Comparison of ENCODE assay signal across 9 mouse cellular contexts in genomic region chr1:21014463-21014862, GRCm38 (mm10).
DNase-seq lines count a peak whose midpoint lies in the region; ATAC-seq and TF ChIP-seq lines count a peak whose summit lies in the region.
"Had no signal": no experiment of that assay in that cellular context is flagged by ENCODE, and none has a peak within 500 bp of the region (broad histone marks: within the 10 kb centered on the region; RNA-seq: fewer than 3 reads in every experiment).

No protein-coding gene starts in this region.

- peak; percentile 62 for DNase-seq in CH12.LX (ENCODE audit: extremely low read depth)
- DNase-seq in adrenal gland, adult (ENCODE audit: inconsistent age in 2 of 2, low spot score in 1 of 2) = peak; percentile 92 to 95
- peak; percentile 79 to 90 for DNase-seq in heart, adult 18-20 months
- DNase-seq in kidney, postnatal 10 days = peak; percentile 55
- no peak for DNase-seq in layer of hippocampus, adult 11-12 months (ENCODE audit: low spot score)
- no peak for DNase-seq in spleen, postnatal 14 days (ENCODE audit: low spot score in 2 of 2)

- TF ChIP-seq EP300 in CH12.LX (IDR thresholded peaks at IDR 0.05; ENCODE audit: low read length) = no peak; the same call in 1 of the 2 replicates

- 0 out of 2 replicates have a peak overlapping the region, but pooled peaks have one; percentile 31 for H3K27ac ChIP-seq in CH12.LX (ENCODE audit: insufficient read depth, low read depth)
- H3K27ac ChIP-seq: liver, embryonic 15.5 days had no signal

- TF ChIP-seq POLR2A in CH12.LX (IDR thresholded peaks at IDR 0.05; ENCODE audit: low read depth, low read length) = no peak

- H3K9ac ChIP-seq in CH12.LX (ENCODE audit: insufficient read depth, low read depth) = no peak overlapping the region
- H3K9ac ChIP-seq: liver, embryonic 15.5 days had no signal

- no peaks in the 10 kb centered on the region for H3K27me3 ChIP-seq in CH12.LX (replicated peaks)
- H3K27me3 ChIP-seq: liver, embryonic 15.5 days had no signal

- no peak for TF ChIP-seq RAD21 in CH12.LX (IDR thresholded peaks at IDR 0.05; ENCODE audit: low read depth, low read length)

- in situ Hi-C loops in CH12.LX (cut with MboI; ENCODE audit: low pct_ligation_motif_present, low pct_unique_long_range_greater_than_20kb, low sequenced_read_pairs) = no loop called here

- dilution Hi-C loops in CH12.LX (cut with MboI; ENCODE audit: extremely low pct_ligation_motif_present, extremely low pct_unique_long_range_greater_than_20kb, low sequenced_read_pairs) = no loop called here

- H3K79me2 ChIP-seq in CH12.LX (replicated peaks; ENCODE audit: control insufficient read depth, extremely low read depth, insufficient read depth, poor library complexity, severe bottlenecking) = no peaks in the 10 kb centered on the region

- TF ChIP-seq CTCF in CH12.LX (conservative IDR thresholded peaks at IDR 0.05 in 1 of 2, IDR thresholded peaks at IDR 0.05 in 1 of 2; ENCODE audit: low read depth in 2 of 2, low read length in 2 of 2) = no peak

- H3K4me3 ChIP-seq in CH12.LX (replicated peaks in 1 of 3; ENCODE audit: low read depth in 2 of 3, low read length in 2 of 3, poor library complexity in 1 of 3) = no peak overlapping the region
- H3K4me3 ChIP-seq: liver, embryonic 15.5 days had no signal

- H3K4me1 ChIP-seq in CH12.LX (ENCODE audit: control insufficient read depth in 1 of 2, insufficient read depth in 2 of 2) = peaks cover 13 to 34% of the 10 kb centered on the region in 2 experiments
- H3K4me1 ChIP-seq: liver, embryonic 15.5 days had no signal

- no peak overlapping the region for H3K4me2 ChIP-seq in CH12.LX (ENCODE audit: insufficient read depth, low read depth, poor library complexity, severe bottlenecking)
- H3K4me2 ChIP-seq: liver, embryonic 15.5 days had no signal

- ATAC-seq in neutrophil, adult 5-6 weeks (ENCODE audit: extremely low read depth, insufficient number of reproducible peaks, low FRiP score, poor library complexity, severe bottlenecking) = peak; percentile 36; the same call in 1 of the 2 replicates
- ATAC-seq in activated CD4-positive, CD25-positive, alpha-beta regulatory T cell, adult 4 months = no peak

- no peaks in the 10 kb centered on the region for H3K9me3 ChIP-seq in CH12.LX (replicated peaks; ENCODE audit: low read length)
- H3K9me3 ChIP-seq: liver, embryonic 15.5 days had no signal

- H3K36me3 ChIP-seq in CH12.LX (replicated peaks in 1 of 2; ENCODE audit: control insufficient read depth in 1 of 2, insufficient read depth in 1 of 2, low read length in 1 of 2) = peaks cover 14 to 40% of the 10 kb centered on the region in 2 experiments

TF ChIP-seq in CH12.LX, 34 proteins besides CTCF, POLR2A, EP300 and RAD21:
- no peak for TF ChIP-seq ZC3H11A (IDR thresholded peaks at IDR 0.05; ENCODE audit: low read depth, low read length)
- peak; percentile 46; the same call in 1 of the 2 replicates for TF ChIP-seq MXI1 (IDR thresholded peaks at IDR 0.05; ENCODE audit: low read depth, low read length)
- no peak for TF ChIP-seq MAFK (IDR thresholded peaks at IDR 0.05; ENCODE audit: insufficient replicate concordance, low read length)
- peak; percentile 93 for TF ChIP-seq ETS1 (conservative IDR thresholded peaks at IDR 0.05; ENCODE audit: low read depth, low read length)
- TF ChIP-seq SIN3A (IDR thresholded peaks at IDR 0.05; ENCODE audit: low read length) = no peak; the same call in 1 of the 2 replicates
- no peak for TF ChIP-seq GABPA (IDR thresholded peaks at IDR 0.05; ENCODE audit: insufficient replicate concordance, low read depth, low read length)
- TF ChIP-seq ZNF384 (IDR thresholded peaks at IDR 0.05; ENCODE audit: low read depth, low read length) = no peak
- no peak for TF ChIP-seq PAX5 (IDR thresholded peaks at IDR 0.05; ENCODE audit: low read length)
- TF ChIP-seq HCFC1 (IDR thresholded peaks at IDR 0.05; ENCODE audit: low read depth, low read length) = no peak
- TF ChIP-seq BHLHE40 (IDR thresholded peaks at IDR 0.05; ENCODE audit: low read depth, low read length) = peak; percentile 83
- peak; percentile 44 for TF ChIP-seq JUN (IDR thresholded peaks at IDR 0.05; ENCODE audit: insufficient read depth, low read depth, low read length)
- TF ChIP-seq JUND (conservative IDR thresholded peaks at IDR 0.05; ENCODE audit: low read depth, low read length) = no peak; the same call in 1 of the 2 replicates
- TF ChIP-seq TCF12 (IDR thresholded peaks at IDR 0.05; ENCODE audit: low read depth, low read length) = peak; percentile 52; the same call in 1 of the 2 replicates
- no peak for TF ChIP-seq USF1 (IDR thresholded peaks at IDR 0.05; ENCODE audit: low read depth, low read length)
- no peak for TF ChIP-seq MAZ (IDR thresholded peaks at IDR 0.05; ENCODE audit: low read depth, low read length)
- TF ChIP-seq MAX (IDR thresholded peaks at IDR 0.05; ENCODE audit: low read length) = no peak
- no peak for TF ChIP-seq SMC3 (IDR thresholded peaks at IDR 0.05; ENCODE audit: low read depth, low read length)
- TF ChIP-seq NELFE (IDR thresholded peaks at IDR 0.05; ENCODE audit: low read depth, low read length) = no peak
- TF ChIP-seq NRF1 (IDR thresholded peaks at IDR 0.05; ENCODE audit: low read depth, low read length) = no peak
- TF ChIP-seq USF2 (conservative IDR thresholded peaks at IDR 0.05; ENCODE audit: low read depth, low read length) = no peak
- 0 out of 2 replicates have a peak, but pooled peaks have one; percentile 20 for TF ChIP-seq MEF2A (IDR thresholded peaks at IDR 0.05; ENCODE audit: borderline replicate concordance, low read depth, low read length)
- no peak for TF ChIP-seq MYC (IDR thresholded peaks at IDR 0.05; ENCODE audit: low read depth, low read length)

Comparison
In these comparisons a context has a peak if more than half of its experiments do, and no peak if none do; other contexts are left out.
1. DNase-seq: peak in CH12.LX (single experiment), adrenal gland, adult (2 of 2), heart, adult 18-20 months (2 of 2) and kidney, postnatal 10 days (single experiment); none in layer of hippocampus, adult 11-12 months (single experiment) and spleen, postnatal 14 days (0 of 2).